Mouse (Mus musculus) kidney, adult 8-10 months (tissue): ENCODE measurements around the gene Hoxa5.
A peak's percentile ranks its signal among the peaks of the same experiment; 100 is the strongest.

Experiments
- DNase-seq, 2 experiments: peaks; one replicate each; pipeline ENCODE4 v3.0.0; 2022

Gene Hoxa5

GRCm38 (mm10) chr6:52213119-52213986, 9.0 kb upstream of the Hoxa5 start, which contains the start of the genes Hoxa3 and Gm28308:
Hoxa3 (minus strand) TSS chr6:52213336.
Gm28308 (minus strand) TSS chr6:52213339.
- DNase-seq = peak; percentile 87 to 88

DNA sequence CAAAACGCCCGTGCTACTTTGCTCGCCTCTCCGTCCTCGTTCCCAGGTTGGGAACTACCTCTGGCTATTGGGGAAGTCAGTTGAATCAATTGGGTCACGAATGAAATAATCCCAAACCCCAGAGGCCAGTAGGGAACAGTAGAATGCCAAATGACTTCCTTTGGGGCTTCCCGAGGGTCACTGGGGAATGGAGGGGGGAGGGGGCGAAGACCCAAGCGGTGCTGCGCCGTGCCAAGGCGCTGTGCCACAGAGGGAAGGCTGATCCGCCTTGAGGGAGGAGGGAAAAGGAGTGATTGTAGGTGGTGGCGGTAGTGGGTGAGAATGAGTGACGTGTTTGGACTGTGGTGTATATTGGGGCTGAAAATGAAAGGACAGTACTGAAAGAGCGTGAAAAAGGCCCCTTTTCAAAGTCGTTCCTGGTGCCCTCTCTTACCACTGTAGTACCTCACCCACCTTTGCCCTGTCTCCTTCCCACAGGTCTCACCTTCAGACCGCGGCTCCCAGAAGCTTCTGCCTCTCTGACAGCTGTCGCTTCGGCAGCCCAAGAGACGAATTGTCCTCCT, 8.2 kb upstream of the Hoxa5 start:
- DNase-seq = peak; percentile 72 to 78

GRCm38 (mm10) chr6:52211961-52212360, 7.6 kb upstream of the Hoxa5 start:
- peak; percentile 31 to 41 for DNase-seq

DNA sequence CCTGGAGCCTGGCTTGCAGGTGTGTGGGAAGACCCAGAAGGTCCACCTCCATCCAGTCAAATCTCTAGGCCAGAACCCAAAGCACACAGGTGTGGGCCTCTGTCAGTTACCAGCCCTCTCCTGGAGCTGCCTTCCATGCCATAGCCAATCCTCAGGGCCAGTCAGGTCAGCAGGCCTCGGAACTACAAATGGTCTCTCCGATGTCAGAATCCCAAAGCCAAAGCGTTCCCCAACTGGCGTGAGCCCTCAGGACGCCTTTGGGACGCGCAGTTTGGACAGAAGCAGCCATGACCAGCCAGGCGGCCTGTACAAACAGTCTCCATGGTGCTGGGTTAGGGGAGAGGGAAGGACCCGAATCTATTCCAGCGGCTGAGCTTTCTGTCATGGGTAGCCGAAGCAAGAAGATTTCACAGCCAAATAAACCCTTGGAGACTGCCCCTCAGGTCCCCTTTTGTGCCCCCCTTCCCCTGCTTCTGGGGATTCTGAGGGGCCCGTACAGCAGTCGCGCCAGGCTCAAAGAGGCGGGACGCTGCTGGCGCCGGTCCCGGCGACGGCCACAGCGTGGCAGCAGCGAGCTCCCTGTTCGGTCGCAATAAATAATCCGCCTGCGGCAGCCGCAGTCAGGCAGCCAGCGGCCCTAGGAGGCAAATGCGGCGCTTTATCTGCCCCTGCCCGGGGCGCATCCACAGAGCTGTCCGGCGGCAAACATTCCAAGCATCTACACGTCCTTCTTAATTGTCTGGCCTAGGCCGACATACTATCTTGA, 7.0 kb upstream of the Hoxa5 start:
- peak; percentile 82 to 87 for DNase-seq

- DNase-seq = no peak
Measured at GRCm38 (mm10) chr6:52209685-52210046, 5.3 kb upstream of the Hoxa5 start.

DNA sequence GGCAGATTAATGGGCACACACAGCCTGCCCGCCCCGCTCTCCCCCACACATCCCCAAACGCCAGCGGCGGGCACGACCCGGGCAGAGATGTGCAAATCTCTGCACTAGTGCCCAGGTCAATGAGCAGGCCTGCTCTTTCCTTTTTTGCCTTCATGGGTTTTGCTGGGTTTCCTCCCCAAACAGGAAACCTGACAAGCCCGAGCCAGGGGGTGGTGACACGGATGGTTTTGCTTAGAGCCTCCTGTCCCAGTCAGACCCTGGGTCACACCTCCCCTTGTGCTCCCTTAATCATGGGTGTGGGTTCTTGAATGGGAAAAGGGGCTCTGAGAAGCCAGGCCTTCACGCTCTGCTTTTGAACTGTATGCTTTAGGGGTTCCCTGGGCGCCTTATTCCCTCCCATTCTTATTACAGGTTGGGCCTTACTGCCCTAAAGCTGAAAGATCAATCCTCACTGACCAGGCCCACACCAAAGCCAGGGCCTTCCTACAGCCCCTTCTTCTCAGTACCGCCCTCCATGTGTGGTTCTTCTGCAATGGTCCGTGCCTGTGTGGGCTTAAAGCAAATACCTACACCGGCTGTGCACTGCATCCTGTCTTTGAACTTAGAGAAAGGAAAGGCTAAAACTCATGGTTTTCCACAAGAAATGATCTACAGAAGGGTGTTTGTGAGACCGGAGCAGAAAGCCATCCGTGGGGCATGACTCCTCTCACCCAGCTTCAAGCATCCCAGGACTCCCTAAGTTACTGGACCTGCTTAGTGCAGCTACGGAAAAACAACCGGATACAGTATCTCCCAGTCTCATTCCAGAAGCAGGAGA, 4.7 kb upstream of the Hoxa5 start:
- peak in 1 of 2 experiments; percentile 22 for DNase-seq

GRCm38 (mm10) chr6:52208072-52208867, 3.9 kb upstream of the Hoxa5 start, which contains the start of gene Hoxa6:
Hoxa6 (minus strand) TSS chr6:52208722.
- DNase-seq = peak; percentile 65 to 69

DNA sequence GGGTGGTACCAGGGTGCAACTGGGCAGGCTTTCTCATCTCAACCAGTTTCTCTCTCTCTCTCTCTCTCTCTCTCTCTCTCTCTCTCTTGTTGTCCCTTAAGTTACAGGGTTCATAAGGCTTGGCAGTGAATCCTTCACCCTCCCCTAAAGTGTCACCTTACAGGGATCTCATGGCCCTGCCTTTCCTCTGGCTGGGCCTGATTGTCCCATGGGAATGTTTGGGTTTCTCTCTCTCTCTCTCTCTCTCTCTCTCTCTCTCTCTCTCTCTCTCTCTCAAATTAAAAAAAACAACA, 3.2 kb upstream of the Hoxa5 start:
- DNase-seq = no peak

GRCm38 (mm10) chr6:52206882-52207683, 2.7 kb upstream of the Hoxa5 start:
- no peak for DNase-seq

DNA sequence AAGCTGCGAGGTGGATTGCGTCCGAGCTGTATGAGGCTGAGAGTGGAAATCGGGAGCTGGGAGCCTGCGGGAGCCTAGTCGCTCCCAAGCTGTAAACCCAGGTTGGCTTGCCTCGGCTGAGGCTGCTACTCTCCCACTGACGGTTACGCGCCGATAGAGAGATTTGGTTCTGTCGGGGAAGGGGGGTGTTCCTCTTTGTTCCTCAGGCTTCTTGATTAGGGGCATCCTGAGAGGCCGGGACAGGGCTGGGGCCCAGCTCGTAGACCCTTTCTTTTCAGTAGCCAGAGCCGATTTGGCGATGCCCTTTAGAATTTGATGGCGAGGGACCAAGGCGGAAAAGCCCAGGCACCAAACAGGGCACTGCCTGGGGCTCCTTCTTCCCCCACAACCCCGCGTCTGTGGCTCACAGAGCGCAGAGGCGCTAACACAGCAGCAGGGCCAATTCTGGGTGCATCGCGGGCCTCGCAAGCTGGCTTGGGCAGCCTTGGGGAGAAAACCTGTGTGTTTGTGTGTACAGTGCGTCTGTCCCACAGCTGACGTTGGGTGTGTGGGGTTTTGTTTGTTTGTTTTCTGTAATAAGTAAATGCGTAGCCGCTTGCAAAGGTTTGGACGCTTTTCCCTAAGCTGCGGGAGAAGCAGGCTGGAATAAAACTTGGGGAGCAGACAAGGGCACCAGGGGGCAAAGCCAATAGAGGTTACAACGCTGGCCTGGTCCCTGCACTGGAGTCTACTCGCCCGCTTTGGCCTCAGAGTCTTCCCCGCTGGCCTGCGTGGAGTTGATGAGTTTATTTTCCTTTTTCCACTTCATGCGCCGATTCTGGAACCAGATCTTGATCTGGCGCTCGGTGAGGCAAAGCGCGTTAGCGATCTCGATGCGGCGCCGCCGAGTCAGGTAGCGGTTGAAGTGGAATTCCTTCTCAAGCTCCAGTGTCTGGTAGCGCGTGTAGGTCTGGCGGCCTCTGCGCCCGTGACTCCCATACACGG, 1.5 kb upstream of the Hoxa5 start:
- DNase-seq = peak in 1 of 2 experiments; percentile 4

GRCm38 (mm10) chr6:52205221-52205620, 834 bp upstream of the Hoxa5 start:
- no peak for DNase-seq

- peak in 1 of 2 experiments; percentile 38 for DNase-seq
Measured at GRCm38 (mm10) chr6:52203371-52204049, 877 bp downstream of the Hoxa5 start.

- peak; percentile 45 to 48 for DNase-seq
Measured at GRCm38 (mm10) chr6:52203121-52203370, 1.3 kb downstream of the Hoxa5 start.

GRCm38 (mm10) chr6:52202362-52203120, 1.8 kb downstream of the Hoxa5 start:
- no peak for DNase-seq

DNA sequence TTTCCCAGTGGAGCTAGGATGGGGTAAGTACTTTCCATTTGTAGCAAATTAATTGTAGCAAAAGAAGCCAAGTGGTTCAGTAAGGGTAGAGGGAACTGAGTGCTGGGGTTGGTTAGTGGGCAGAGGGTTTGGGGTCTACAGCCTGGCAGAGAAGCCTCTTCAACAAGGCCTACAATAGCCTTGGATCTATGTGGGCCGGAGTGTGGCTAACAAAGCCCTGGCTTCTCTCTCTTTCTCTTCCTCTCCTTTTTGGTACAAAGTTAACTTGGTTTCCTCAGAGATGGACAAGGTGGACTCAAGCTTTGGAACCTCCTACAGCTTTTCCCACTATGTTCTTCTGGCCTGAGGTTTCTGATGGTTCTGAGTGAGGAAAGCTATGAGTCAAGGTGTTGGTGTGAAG, 3.1 kb downstream of the Hoxa5 start:
- DNase-seq = no peak

GRCm38 (mm10) chr6:52200751-52201250, 3.6 kb downstream of the Hoxa5 start:
- no peak for DNase-seq

DNA sequence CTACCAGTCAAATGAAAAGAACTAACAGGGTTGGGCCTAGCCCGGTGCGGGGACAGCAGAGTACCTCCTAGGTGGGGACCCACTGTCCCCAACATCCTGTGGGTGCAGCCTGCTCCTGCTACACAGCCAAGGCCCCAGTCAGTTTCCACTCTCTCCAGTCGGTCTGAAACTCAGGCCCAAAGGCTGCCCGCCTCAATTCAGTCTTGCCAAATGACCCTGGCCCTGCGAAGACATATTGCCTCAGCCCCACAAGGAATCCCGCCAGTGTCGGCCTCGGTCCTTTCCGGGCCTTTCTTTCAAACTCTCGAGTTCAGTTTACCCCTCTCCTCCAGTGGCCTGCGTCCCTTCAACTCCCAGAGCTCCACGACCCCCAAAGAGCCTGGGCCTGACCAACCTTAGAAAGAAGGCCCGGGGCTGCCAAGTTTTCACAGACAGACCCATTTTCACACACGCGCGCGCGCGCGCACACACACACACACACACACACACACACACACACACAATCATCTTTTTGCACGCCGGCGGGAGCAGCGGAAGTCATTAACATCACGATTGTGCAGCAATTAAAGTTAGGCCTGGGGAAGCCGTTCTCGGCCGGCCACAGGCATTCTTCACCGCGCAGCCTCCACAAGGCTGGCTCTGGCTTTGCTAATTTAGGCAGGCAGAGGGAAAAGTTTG, 4.2 kb downstream of the Hoxa5 start:
- DNase-seq = no peak

GRCm38 (mm10) chr6:52197271-52197670, 7.1 kb downstream of the Hoxa5 start:
- peak in 1 of 2 experiments; percentile 70 for DNase-seq
